Mouse (Mus musculus) CH12.LX (cell line): Measurements from ENCODE around the gene Slc25a17. TPM values are rescaled to one million over a fixed set of nuclear protein-coding genes. Genes with fewer than 3 reads are reported as not detected.

Experiments used
- DNase-seq: peaks from one replicate; pipeline ENCODE4 v3.0.0-alpha.2; 2013; ENCODE audit errors: extremely low read depth
- H3K27ac ChIP-seq: 2 replicates; pipeline ENCODE4 v1.5.1; 2012; ENCODE audit warnings: low read depth, mild to moderate bottlenecking, control low read depth, moderate library complexity; ENCODE audit not compliant: insufficient read depth
- H3K27me3 ChIP-seq: replicated peaks from 2 replicates; pipeline ENCODE3; 2012; ENCODE audit warnings: inconsistent platforms
- H3K36me3 ChIP-seq, 2 experiments: replicated peaks in 1 of 2; 2 replicates each; pipeline versions ENCODE3 to v1.6.1; 2012; ENCODE audit warnings: inconsistent platforms in 1 of 2, low read length in 1 of 2, mild to moderate bottlenecking in 1 of 2, mixed read lengths in 1 of 2, moderate library complexity in 1 of 2; ENCODE audit not compliant: control insufficient read depth in 1 of 2, insufficient read depth in 1 of 2
- H3K4me1 ChIP-seq, 2 experiments: 2 replicates each; pipeline ENCODE4 v1.6.1; 2012; ENCODE audit warnings: inconsistent platforms in 1 of 2, moderate library complexity in 1 of 2; ENCODE audit not compliant: insufficient read depth in 2 of 2, control insufficient read depth in 1 of 2
- H3K4me2 ChIP-seq: 2 replicates; pipeline ENCODE4 v1.6.1; 2012; ENCODE audit warnings: low read depth, mild to moderate bottlenecking, control low read depth; ENCODE audit not compliant: poor library complexity, insufficient read depth, severe bottlenecking
- H3K4me3 ChIP-seq, 3 experiments: fragments of 150-350 bp in 1 of 3; sonication (generic) in 1 of 3; replicated peaks in 1 of 3; 2 replicates each; pipeline versions ENCODE3 to v1.5.1; 2011 to 2012; ENCODE audit warnings: low read depth in 2 of 3, low read length in 2 of 3, mild to moderate bottlenecking in 2 of 3, moderate library complexity in 2 of 3, control low read depth in 1 of 3, improper control_type of control experiment in 1 of 3, inconsistent platforms in 1 of 3, mixed read lengths in 1 of 3; ENCODE audit not compliant: poor library complexity in 1 of 3
- H3K79me2 ChIP-seq: replicated peaks from 2 replicates; pipeline ENCODE4 v1.6.1; 2012; ENCODE audit warnings: mild to moderate bottlenecking, moderate library complexity; ENCODE audit not compliant: control insufficient read depth, poor library complexity, insufficient read depth, severe bottlenecking; ENCODE audit errors: extremely low read depth
- H3K9ac ChIP-seq: 2 replicates; pipeline ENCODE4 v1.6.1; 2012; ENCODE audit warnings: low read depth, mild to moderate bottlenecking, control low read depth, moderate library complexity; ENCODE audit not compliant: insufficient read depth
- H3K9me3 ChIP-seq: replicated peaks from 2 replicates; pipeline ENCODE3; 2012; ENCODE audit warnings: low read length, inconsistent platforms, mixed read lengths
- BHLHE40 ChIP-seq: IDR thresholded peaks from 2 replicates; pipeline ENCODE4 v1.6.1; 2011; ENCODE audit warnings: mild to moderate bottlenecking, low read depth, low read length, improper control_type of control experiment
- CHD1 ChIP-seq: IDR thresholded peaks from 2 replicates; pipeline ENCODE4 v1.6.1; 2012; ENCODE audit warnings: low read depth, low read length, improper control_type of control experiment, inconsistent platforms
- CHD2 ChIP-seq: IDR thresholded peaks from 2 replicates; pipeline ENCODE4 v1.6.1; 2011; ENCODE audit warnings: low read length, improper control_type of control experiment
- CTCF ChIP-seq, 2 experiments: IDR thresholded peaks in 1 of 2; conservative IDR thresholded peaks in 1 of 2; 2 replicates each; pipeline ENCODE4 v1.5.1; 2011 to 2012; ENCODE audit warnings: low read depth in 2 of 2, low read length in 2 of 2, improper control_type of control experiment in 1 of 2, inconsistent platforms in 1 of 2, mild to moderate bottlenecking in 1 of 2, moderate library complexity in 1 of 2
- ELF1 ChIP-seq: IDR thresholded peaks from 2 replicates; pipeline ENCODE4 v1.6.1; 2014; ENCODE audit warnings: low read depth, mild to moderate bottlenecking, inconsistent platforms, low read length, improper control_type of control experiment
- EP300 ChIP-seq: IDR thresholded peaks from 2 replicates; pipeline ENCODE4 v1.6.1; 2011; ENCODE audit warnings: low read length, improper control_type of control experiment
- ETS1 ChIP-seq: conservative IDR thresholded peaks from 2 replicates; pipeline ENCODE4 v1.6.1; 2012; ENCODE audit warnings: low read depth, mild to moderate bottlenecking, inconsistent platforms, low read length, improper control_type of control experiment, moderate library complexity
- IRF4 ChIP-seq: IDR thresholded peaks from 2 replicates; pipeline ENCODE4 v1.6.1; 2014; ENCODE audit warnings: low read depth, mild to moderate bottlenecking, inconsistent platforms, low read length, improper control_type of control experiment
- JUND ChIP-seq: conservative IDR thresholded peaks from 2 replicates; pipeline ENCODE4 v1.6.1; 2011; ENCODE audit warnings: low read depth, low read length, improper control_type of control experiment
- MAX ChIP-seq: IDR thresholded peaks from 2 replicates; pipeline ENCODE4 v1.6.1; 2011; ENCODE audit warnings: low read length, improper control_type of control experiment
- MEF2A ChIP-seq: IDR thresholded peaks from 2 replicates; pipeline ENCODE4 v1.6.1; 2014; ENCODE audit warnings: low read depth, mild to moderate bottlenecking, inconsistent platforms, low read length, improper control_type of control experiment, borderline replicate concordance
- NRF1 ChIP-seq: IDR thresholded peaks from 2 replicates; pipeline ENCODE4 v1.6.1; 2014; ENCODE audit warnings: low read depth, mild to moderate bottlenecking, inconsistent platforms, low read length, improper control_type of control experiment, moderate library complexity
- POLR2AphosphoS2 ChIP-seq: IDR thresholded peaks from 2 replicates; pipeline ENCODE4 v1.6.1; 2011; ENCODE audit warnings: low read depth, low read length, improper control_type of control experiment
- RCOR1 ChIP-seq: conservative IDR thresholded peaks from 2 replicates; pipeline ENCODE4 v1.6.1; 2012; ENCODE audit warnings: low read depth, mild to moderate bottlenecking, inconsistent platforms, low read length, improper control_type of control experiment
- SMC3 ChIP-seq: IDR thresholded peaks from 2 replicates; pipeline ENCODE4 v1.6.1; 2011; ENCODE audit warnings: low read depth, low read length, improper control_type of control experiment
- UBTF ChIP-seq: IDR thresholded peaks from 2 replicates; pipeline ENCODE4 v1.6.1; 2012; ENCODE audit warnings: low read depth, mild to moderate bottlenecking, inconsistent platforms, low read length, improper control_type of control experiment, moderate library complexity
- USF1 ChIP-seq: IDR thresholded peaks from 2 replicates; pipeline ENCODE4 v1.6.1; 2014; ENCODE audit warnings: low read depth, mild to moderate bottlenecking, inconsistent platforms, low read length, improper control_type of control experiment
- ZKSCAN1 ChIP-seq: IDR thresholded peaks from 2 replicates; pipeline ENCODE4 v1.6.1; 2012; ENCODE audit warnings: low read depth, inconsistent platforms, low read length, improper control_type of control experiment, borderline replicate concordance
- ZMIZ1 ChIP-seq: IDR thresholded peaks from 2 replicates; pipeline ENCODE4 v1.6.1; 2012; ENCODE audit warnings: low read depth, mild to moderate bottlenecking, inconsistent platforms, low read length, improper control_type of control experiment
- dilution Hi-C: fragments of 300-500 bp; cut with MboI; formaldehyde crosslinking; loops from 2 replicates; pipeline ENCODE4 v1.14.3; 2020; ENCODE audit warnings: low sequenced_read_pairs; ENCODE audit not compliant: extremely low pct_unique_long_range_greater_than_20kb, extremely low pct_ligation_motif_present
- in situ Hi-C: fragments of 300-500 bp; cut with MboI; formaldehyde crosslinking; loops from 3 replicates; pipeline ENCODE4 v1.14.3; 2019; ENCODE audit warnings: low sequenced_read_pairs, low pct_ligation_motif_present, low pct_unique_long_range_greater_than_20kb, mixed read lengths
- polyA plus RNA-seq: library from polyadenylated mRNA; unstranded; fragments of >175 nt; gene quantifications from 2 replicates; pipeline ENCODE4 v1.2.1, GENCODE M21; 2012; ENCODE audit warnings: low read depth; ENCODE audit not compliant: insufficient read length
- total RNA-seq, 2 experiments: library from RNA; depleted of rRNA; stranded (reverse); fragments of 300-350 nt in 1 of 2; fragments of >200 nt in 1 of 2; gene quantifications; 2 replicates each; pipeline ENCODE4 v1.2.3; 2012 to 2014

The Slc25a17 gene
- total and polyA plus RNA-seq, 3 experiments, result 48.0 to 99.4 (median 76.9) TPM

DNA sequence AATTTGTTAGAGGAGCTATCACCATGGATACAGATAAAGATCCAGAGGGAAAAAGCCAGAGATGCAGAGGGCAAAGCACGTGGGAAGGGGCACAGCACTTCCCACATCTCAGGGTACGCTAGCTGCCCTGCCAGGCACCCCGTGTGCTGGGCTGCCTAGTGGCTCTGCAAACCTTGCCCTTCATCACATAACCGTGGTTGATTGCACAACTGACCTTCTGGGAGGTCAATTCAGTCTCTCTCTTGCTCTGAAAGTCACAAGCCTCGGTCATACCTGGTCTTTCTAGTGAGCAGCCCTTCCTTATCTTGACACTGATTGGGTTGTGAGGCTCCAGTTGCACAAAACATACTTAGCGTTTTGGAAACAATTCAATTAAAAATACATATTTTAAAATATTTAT is 62.4 kb downstream of the Slc25a17 start:
- peaks cover 7 to 22% of the 10 kb centered on the region in 2 experiments for H3K4me1 ChIP-seq
- in situ Hi-C loops, result no loop called here
- peaks cover 2% of the 10 kb centered on the region for H3K27me3 ChIP-seq
- dilution Hi-C loops, result no loop called here
- H3K4me2 ChIP-seq, result no peak overlapping the region
- no peak overlapping the region for H3K9ac ChIP-seq
- peaks cover 7% of the 10 kb centered on the region for H3K9me3 ChIP-seq
- no peak overlapping the region for H3K4me3 ChIP-seq
- H3K36me3 ChIP-seq, result no peaks in the 10 kb centered on the region
- H3K27ac ChIP-seq, result no peak overlapping the region
- TF ChIP-seq POLR2AphosphoS2, result no peak
- H3K79me2 ChIP-seq, result no peaks in the 10 kb centered on the region
- DNase-seq, result no peak

DNA sequence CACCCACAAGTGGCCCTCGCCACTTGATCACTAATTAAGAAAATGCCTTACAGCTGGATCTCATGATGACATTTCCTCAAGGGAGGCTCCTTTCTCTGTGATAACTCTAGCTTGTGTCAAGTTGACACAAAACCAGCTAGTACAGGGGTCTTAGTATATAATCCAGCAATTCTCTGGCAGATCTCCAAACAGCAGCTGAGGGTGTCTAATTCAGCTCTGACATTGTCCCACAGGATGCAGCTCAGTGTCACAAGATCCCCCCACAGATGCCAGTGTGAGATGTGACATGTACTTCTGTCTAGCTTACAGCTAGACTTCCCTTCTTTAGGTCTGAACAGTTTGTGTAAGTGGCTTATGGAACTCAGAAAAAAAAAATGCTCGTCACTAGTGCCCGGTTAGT is 63.1 kb downstream of the Slc25a17 start:
- dilution Hi-C loops (no loop called here), in situ Hi-C loops (no loop called here)
- Histone ChIP-seq H3K27ac (no peak overlapping the region), H3K4me3 (no peak overlapping the region), H3K9me3 (peaks cover 2% of the 10 kb centered on the region), H3K27me3 (peaks cover 2% of the 10 kb centered on the region), H3K4me2 (no peak overlapping the region), H3K36me3 (no peaks in the 10 kb centered on the region), H3K79me2 (no peaks in the 10 kb centered on the region), H3K9ac (no peak overlapping the region), H3K4me1 (peaks cover 7 to 22% of the 10 kb centered on the region in 2 experiments)
- no peak for DNase-seq
- TF ChIP-seq CTCF (conservative IDR thresholded peaks at IDR 0.05 in 1 of 2, IDR thresholded peaks at IDR 0.05 in 1 of 2; ENCODE audit: low read depth in 2 of 2, low read length in 2 of 2) (no peak), MEF2A (no peak), ZMIZ1 (no peak), JUND (no peak), ZKSCAN1 (no peak)

DNA sequence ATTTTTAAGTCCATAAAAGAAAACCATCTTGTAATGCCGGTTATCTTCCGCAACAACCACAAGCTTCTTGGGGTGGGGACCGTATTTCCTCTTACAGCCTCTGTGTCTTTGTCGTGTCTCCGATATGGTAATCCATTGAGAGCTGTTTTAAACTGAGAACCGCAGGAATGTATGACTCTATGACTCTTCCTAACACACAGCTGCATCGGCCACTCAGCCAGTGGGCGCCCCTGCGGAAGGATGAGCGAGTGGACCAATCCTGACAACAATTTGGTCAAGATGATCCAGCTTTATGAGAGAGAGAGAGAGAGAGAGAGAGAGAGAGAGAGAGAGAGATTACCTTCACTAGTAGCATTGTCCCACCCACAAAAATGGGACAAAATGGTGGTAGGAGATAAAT is 65.7 kb downstream of the Slc25a17 start:
- DNase-seq, result no peak
- TF ChIP-seq MEF2A (no peak), USF1 (no peak), RCOR1 (no peak), UBTF (no peak), IRF4 (no peak), ELF1 (no peak), CHD2 (no peak), NRF1 (no peak), CHD1 (no peak), EP300 (no peak), SMC3 (no peak), ZKSCAN1 (no peak), BHLHE40 (no peak), ETS1 (no peak), MAX (no peak)
- Histone ChIP-seq H3K79me2 (no peaks in the 10 kb centered on the region), H3K9me3 (peaks cover 3% of the 10 kb centered on the region), H3K27me3 (peaks cover 2% of the 10 kb centered on the region), H3K36me3 (no peaks in the 10 kb centered on the region), H3K4me3 (no peak overlapping the region), H3K9ac (no peak overlapping the region), H3K4me2 (no peak overlapping the region), H3K4me1 (no peaks in the 10 kb centered on the region), H3K27ac (no peak overlapping the region)
- dilution Hi-C loops (no loop called here), in situ Hi-C loops (no loop called here)
